Mouse (Mus musculus) thymus, postnatal 0 days (tissue): ENCODE measurements around the gene Il13ra1. TPM values are rescaled to one million over a fixed set of nuclear protein-coding genes. Genes with fewer than 3 reads are reported as not detected.

Experiments
- DNase-seq: peaks from one replicate; pipeline ENCODE4 v3.0.0-alpha.2; 2015; ENCODE audit warnings: low spot score
- polyA plus RNA-seq: library from polyadenylated mRNA; unstranded; fragments of >200 nt; fragmentation: Nextera tagmentation; extraction: Ambion mirVana; gene quantifications from 2 replicates; pipeline ENCODE4 v1.2.1, GENCODE M21; 2015

Il13ra1 gene
- polyA plus RNA-seq = 13.5 and 14.8 TPM in 2 replicates

- no peak for DNase-seq
Observed at GRCm38 (mm10) chrX:36111622-36112421, at the start of gene Il13ra1. Gene Il13ra1, plus strand, starts transcription at chrX:36112110.

GRCm38 (mm10) chrX:36073997-36074396 lies 37.9 kb upstream of the Il13ra1 start:
- DNase-seq = no peak

DNA sequence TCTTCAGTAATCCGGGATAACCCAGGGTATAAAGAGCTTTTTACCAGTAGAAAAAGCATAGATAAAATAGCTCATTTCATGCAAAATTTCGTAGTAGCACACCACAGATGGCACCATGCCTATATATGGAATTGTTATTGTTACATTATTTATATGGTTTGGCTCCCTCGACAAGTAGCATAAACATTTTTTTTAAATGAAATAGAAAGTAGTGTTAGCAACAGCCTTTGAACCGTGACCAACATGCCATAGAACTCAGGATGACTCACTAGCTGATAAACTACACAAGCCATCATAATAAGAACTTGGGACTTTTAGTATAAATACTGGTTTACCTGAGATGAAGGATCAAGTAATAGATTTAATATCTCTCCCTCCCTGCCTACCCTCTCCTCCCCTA lies 34.7 kb upstream of the Il13ra1 start:
- DNase-seq = no peak

GRCm38 (mm10) chrX:36082917-36083316 lies 29.0 kb upstream of the Il13ra1 start:
- peak; percentile 1 for DNase-seq

- no peak for DNase-seq
Observed at GRCm38 (mm10) chrX:36088464-36089256, 23.2 kb upstream of the Il13ra1 start.

DNA sequence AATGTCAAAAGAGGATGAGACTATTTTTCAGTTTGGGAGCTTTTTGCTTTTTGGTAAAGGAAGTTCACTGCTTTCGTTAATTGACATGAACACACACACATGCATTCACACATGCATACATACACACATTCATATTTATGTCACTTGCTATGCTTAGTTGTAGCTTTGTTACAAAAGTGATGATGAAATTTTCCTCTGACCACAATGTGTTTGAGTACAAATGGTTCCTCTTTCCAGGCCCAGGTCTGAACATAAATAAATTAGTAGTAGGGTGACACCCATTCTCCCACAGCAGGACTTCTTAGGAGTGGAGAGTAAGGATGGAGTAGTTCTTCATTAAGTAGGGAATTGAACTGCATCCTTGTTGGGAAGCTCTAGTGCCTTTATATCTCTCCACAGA lies 11.0 kb upstream of the Il13ra1 start:
- DNase-seq = no peak

DNA sequence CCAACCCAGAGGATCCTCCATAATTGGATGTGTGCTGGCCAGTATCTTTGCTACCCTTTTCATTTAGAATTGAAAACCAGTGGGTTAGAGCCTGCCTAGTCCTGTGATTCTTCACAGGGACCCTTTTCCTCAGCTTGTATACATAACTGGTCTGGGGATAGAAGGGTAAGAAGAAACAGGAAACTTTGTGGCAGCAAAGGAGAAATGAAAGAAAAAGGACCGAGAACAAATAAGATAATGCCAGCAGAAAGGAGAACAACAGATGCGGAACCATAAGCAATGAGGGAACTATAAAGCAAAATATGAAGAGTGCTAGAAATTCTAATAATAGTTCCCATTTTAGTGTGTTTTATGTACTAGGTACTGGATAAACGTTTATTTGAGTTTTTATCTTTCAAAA lies 10.6 kb upstream of the Il13ra1 start:
- DNase-seq = no peak

- no peak for DNase-seq
Observed at GRCm38 (mm10) chrX:36108601-36109000, 3.3 kb upstream of the Il13ra1 start.

- no peak for DNase-seq
Observed at GRCm38 (mm10) chrX:36112422-36112750, 476 bp downstream of the Il13ra1 start.

GRCm38 (mm10) chrX:36115171-36115570 lies 3.3 kb downstream of the Il13ra1 start:
- no peak for DNase-seq

- DNase-seq = no peak
Observed at GRCm38 (mm10) chrX:36129037-36129770, 17.3 kb downstream of the Il13ra1 start.

DNA sequence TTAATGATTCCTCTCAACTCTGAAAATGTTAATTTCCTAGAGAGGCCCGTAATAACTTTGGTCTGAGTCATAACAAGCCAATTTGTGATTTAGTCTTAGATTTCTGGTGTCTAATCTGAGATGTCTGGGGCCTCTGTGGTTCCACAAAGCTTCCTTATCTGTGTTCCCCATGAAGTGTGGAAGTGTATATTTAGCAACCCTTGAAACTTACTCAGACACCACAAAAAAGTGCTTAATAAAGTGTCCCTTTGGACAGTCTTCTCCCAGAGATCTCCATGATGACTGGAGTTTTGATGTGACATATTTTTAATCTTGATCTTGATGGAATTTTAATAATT lies 17.8 kb downstream of the Il13ra1 start:
- no peak for DNase-seq

GRCm38 (mm10) chrX:36136346-36136745 lies 24.4 kb downstream of the Il13ra1 start:
- peak; percentile 2 for DNase-seq

DNA sequence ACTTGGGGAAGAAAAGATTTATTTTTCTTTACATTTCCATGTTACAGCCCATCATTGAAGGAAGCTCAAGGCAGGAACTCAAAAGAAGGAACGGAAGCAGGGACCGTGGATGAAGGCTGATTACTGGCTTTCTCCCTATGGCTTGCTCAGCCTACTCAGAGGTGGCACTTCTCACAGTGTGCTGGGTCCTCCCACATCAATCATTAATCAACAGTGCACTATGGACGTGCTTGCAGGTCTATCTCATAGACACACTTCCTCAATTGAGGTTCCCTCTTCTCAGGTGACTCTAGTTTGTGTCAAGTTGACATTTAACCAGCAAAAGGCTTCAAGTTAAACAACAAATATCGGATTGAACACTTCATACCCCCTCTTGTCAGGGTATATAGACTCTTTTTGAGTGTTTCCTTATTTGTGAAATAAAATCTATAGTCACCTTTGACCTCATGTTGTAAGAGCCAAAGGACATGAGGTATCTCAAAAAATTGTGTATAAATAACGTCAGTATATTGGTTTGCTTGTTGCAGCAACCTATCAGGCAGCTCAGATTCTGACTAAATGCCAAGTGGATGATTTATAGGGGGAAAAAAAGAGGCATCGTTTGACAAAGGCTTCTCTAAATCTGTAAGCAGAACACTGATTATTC lies 30.2 kb downstream of the Il13ra1 start:
- no peak for DNase-seq

DNA sequence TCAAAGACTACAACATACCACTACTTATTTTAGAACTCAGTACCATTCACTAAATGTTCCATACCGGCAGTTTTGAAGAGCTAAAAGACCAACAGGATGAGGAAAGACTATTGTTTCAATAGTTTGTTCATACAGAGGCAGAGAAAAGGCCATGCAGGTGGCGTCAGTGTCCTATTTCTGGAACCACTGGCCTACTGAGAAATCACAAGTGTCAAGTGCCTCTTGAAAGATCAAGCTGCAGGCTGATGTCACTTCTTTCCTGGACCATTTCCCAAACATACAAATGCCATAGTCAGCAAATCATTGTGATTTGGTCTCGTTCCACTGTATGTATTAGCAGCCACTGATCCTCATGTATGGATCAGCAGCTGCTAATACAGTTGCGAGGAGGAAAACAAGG lies 34.8 kb downstream of the Il13ra1 start:
- DNase-seq = no peak

DNA sequence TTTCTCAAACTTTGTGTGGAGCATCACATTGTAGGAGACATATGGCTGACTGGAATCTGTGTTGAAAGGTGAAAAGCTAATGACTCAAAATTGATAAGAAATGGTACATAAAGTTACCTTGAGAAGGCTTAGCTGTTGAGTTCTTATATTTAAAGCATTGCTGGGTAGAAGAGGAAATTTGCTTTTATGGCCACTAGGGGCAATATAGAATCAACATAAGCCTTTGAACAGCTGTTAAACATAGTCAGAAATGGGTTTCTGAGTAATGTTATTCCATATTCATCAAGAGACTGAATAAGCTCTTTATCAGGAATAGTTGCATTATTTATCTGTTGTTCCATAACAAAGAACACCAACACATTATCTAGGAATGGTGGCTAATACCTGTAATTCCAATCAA lies 38.2 kb downstream of the Il13ra1 start:
- DNase-seq = peak; percentile 17

DNA sequence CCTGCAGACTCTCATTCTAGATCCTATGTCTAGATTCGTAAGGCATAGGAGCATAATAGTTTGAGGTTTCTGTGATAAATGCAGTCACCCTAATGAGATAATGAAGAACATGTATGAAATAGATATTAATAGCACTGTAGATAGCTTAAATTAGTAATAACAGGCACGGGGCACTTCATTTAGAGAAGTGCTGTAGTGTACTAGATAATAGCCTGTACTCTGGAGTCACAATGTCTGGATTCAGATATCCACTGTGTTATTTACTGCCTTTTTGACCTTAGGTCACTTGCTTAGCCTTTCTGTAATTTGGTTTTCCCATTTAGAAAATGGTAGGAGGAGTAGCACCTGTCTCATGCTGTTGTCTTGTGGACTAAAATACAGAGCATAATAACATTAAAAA lies 44.8 kb downstream of the Il13ra1 start:
- DNase-seq = no peak

- no peak for DNase-seq
Observed at GRCm38 (mm10) chrX:36161567-36161966, 49.7 kb downstream of the Il13ra1 start.

GRCm38 (mm10) chrX:36183625-36184024 lies 71.7 kb downstream of the Il13ra1 start:
- DNase-seq = peak; percentile 52

- no peak for DNase-seq
Observed at GRCm38 (mm10) chrX:36186036-36186435, 74.1 kb downstream of the Il13ra1 start.

- no peak for DNase-seq
Observed at GRCm38 (mm10) chrX:36186443-36186842, 74.5 kb downstream of the Il13ra1 start.

- no peak for DNase-seq
Observed at GRCm38 (mm10) chrX:36193951-36194350, 82.0 kb downstream of the Il13ra1 start.
